Mouse (Mus musculus): ENCODE measurements around the gene Blcap. TPM values are rescaled to one million over a fixed set of nuclear protein-coding genes. Genes with fewer than 3 reads are reported as not detected.

Gene Blcap
- polyA plus RNA-seq, 1 experiment = 35.3 TPM

GRCm38 (mm10) chr2:157517526-157517925, 53.5 kb downstream of the Blcap start:
- Histone ChIP-seq H3K27ac (ENCODE audit: control insufficient read depth, insufficient read depth, low read length) (no peak overlapping the region), H3K4me3 (ENCODE audit: control insufficient read depth, insufficient read depth, low read length) (no peak overlapping the region), H3K4me1 (replicated peaks; ENCODE audit: control insufficient read depth, insufficient read depth, low read length) (no peaks in the 10 kb centered on the region), H3K36me3 (ENCODE audit: control insufficient read depth, insufficient read depth, low read length) (no peaks in the 10 kb centered on the region), H3K27me3 (ENCODE audit: control insufficient read depth, insufficient read depth, low read length) (no peaks in the 10 kb centered on the region)
- WGBS = 76% methylated on average over 6 of the region's 6 CpGs
- no peak for DNase-seq
- TF ChIP-seq CTCF (IDR thresholded peaks at IDR 0.05; ENCODE audit: borderline replicate concordance, control insufficient read depth, extremely low read depth, insufficient read depth, low read length, poor library complexity) = no peak
- TF ChIP-seq POLR2A (IDR thresholded peaks at IDR 0.05; ENCODE audit: control insufficient read depth, extremely low read depth, insufficient read depth, low read length, poor library complexity) = no peak

DNA sequence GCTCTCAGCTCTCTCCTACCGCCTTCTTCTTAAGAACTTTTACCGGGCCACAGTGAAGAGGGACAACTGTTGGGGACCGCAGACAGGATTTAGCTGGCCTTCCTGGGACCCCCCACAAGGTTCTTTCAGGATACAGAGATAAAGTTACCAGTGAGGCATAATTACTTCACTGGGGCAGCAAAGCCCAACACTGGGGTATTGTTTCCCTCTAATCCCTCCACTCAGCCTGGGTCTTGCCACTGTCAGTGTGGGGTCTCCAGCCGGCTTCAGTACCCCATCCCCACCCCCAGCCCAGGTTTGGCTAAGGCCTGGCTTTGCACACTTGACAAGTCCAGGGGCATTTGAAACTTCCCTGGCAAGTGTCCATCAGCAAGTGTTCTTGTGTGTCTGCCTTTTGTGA, 56.7 kb downstream of the Blcap start:
- no peak overlapping the region for H3K4me3 ChIP-seq (ENCODE audit: control insufficient read depth, insufficient read depth, low read length)
- H3K27ac ChIP-seq (ENCODE audit: control insufficient read depth, insufficient read depth, low read length) = no peak overlapping the region
- 72% methylated on average over 4 of the region's 4 CpGs for WGBS
- H3K27me3 ChIP-seq (ENCODE audit: control insufficient read depth, insufficient read depth, low read length) = no peaks in the 10 kb centered on the region
- H3K36me3 ChIP-seq (ENCODE audit: control insufficient read depth, insufficient read depth, low read length) = no peaks in the 10 kb centered on the region
- DNase-seq = no peak
- no peaks in the 10 kb centered on the region for H3K4me1 ChIP-seq (replicated peaks; ENCODE audit: control insufficient read depth, insufficient read depth, low read length)
- no peak for TF ChIP-seq POLR2A (IDR thresholded peaks at IDR 0.05; ENCODE audit: control insufficient read depth, extremely low read depth, insufficient read depth, low read length, poor library complexity)
- TF ChIP-seq CTCF (IDR thresholded peaks at IDR 0.05; ENCODE audit: borderline replicate concordance, control insufficient read depth, extremely low read depth, insufficient read depth, low read length, poor library complexity) = no peak

GRCm38 (mm10) chr2:157513737-157514208, 57.3 kb downstream of the Blcap start:
- Histone ChIP-seq H3K27ac (ENCODE audit: control insufficient read depth, insufficient read depth, low read length) (no peak overlapping the region), H3K4me3 (ENCODE audit: control insufficient read depth, insufficient read depth, low read length) (no peak overlapping the region), H3K4me1 (replicated peaks; ENCODE audit: control insufficient read depth, insufficient read depth, low read length) (no peaks in the 10 kb centered on the region), H3K27me3 (ENCODE audit: control insufficient read depth, insufficient read depth, low read length) (no peaks in the 10 kb centered on the region), H3K36me3 (ENCODE audit: control insufficient read depth, insufficient read depth, low read length) (no peaks in the 10 kb centered on the region)
- WGBS = 49% methylated on average over 9 of the region's 9 CpGs
- DNase-seq = no peak
- TF ChIP-seq POLR2A (IDR thresholded peaks at IDR 0.05; ENCODE audit: control insufficient read depth, extremely low read depth, insufficient read depth, low read length, poor library complexity) (no peak), CTCF (IDR thresholded peaks at IDR 0.05; ENCODE audit: borderline replicate concordance, control insufficient read depth, extremely low read depth, insufficient read depth, low read length, poor library complexity) (no peak)

DNA sequence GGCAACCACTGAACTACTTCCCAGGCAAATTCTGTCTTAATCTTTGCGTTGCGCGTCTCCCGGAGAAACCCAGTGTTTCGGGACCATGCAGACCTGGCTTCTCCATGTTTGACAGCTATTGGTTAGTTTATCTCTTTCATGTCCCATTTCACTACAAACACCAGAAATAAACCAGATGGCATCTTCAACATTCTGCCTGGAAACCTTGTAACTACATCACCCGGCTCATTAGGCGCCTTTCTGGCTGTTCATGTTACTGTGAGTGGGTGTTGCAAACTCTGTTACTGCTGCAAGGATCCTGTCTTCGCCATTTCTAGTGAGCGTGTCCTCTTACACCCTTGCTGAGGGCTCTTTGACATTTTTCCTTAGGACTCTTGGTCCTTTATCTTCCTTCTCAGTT, 58.2 kb downstream of the Blcap start:
- DNase-seq = no peak
- WGBS = 94% methylated on average over 9 of the region's 9 CpGs
- no peaks in the 10 kb centered on the region for H3K36me3 ChIP-seq (ENCODE audit: control insufficient read depth, insufficient read depth, low read length)
- H3K4me3 ChIP-seq (ENCODE audit: control insufficient read depth, insufficient read depth, low read length) = no peak overlapping the region
- H3K27ac ChIP-seq (ENCODE audit: control insufficient read depth, insufficient read depth, low read length) = no peak overlapping the region
- TF ChIP-seq POLR2A (IDR thresholded peaks at IDR 0.05; ENCODE audit: control insufficient read depth, extremely low read depth, insufficient read depth, low read length, poor library complexity) (no peak), CTCF (IDR thresholded peaks at IDR 0.05; ENCODE audit: borderline replicate concordance, control insufficient read depth, extremely low read depth, insufficient read depth, low read length, poor library complexity) (no peak)
- no peaks in the 10 kb centered on the region for H3K4me1 ChIP-seq (replicated peaks; ENCODE audit: control insufficient read depth, insufficient read depth, low read length)
- no peaks in the 10 kb centered on the region for H3K27me3 ChIP-seq (ENCODE audit: control insufficient read depth, insufficient read depth, low read length)

DNA sequence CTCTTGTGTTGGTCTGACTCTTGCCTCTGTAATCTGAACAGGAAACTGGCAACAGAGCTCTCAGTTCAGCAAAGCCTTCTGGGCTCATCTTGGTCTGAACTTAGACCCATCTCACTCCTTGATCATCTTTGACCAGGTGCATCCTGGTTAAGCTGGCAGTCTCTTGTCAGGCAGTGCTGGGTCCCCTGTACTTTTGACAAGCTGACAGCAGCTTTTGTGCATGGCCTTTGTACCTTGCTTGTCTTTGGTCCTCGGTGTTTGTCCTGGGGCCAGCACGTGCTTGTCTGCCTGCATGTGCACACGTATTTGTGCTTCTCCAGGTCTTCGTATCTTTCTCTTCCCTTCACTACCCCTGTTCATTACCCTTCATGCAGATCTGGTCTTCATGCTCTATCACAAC, 61.0 kb downstream of the Blcap start:
- 90% methylated on average over 4 of the region's 4 CpGs for WGBS
- H3K27me3 ChIP-seq (ENCODE audit: control insufficient read depth, insufficient read depth, low read length) = no peaks in the 10 kb centered on the region
- DNase-seq = no peak

DNA sequence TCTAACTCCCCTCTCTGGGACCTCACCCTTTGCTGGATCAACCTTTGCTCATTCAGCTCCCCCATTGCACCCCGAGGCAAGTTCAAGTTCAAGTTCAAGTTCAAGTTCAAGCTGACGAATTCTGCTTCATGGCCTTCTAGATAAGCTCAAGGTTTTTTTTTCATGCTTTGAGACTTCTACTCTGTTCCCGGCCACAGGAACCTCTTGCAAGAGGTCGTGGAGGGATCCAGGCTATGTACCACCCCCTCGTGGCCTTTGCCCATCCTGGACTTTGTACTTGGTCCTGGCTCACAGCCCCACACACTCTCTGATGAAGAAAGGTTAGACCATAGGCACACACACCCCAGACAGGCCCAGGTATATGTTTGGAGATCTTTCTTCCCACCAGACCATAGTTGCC, 61.9 kb downstream of the Blcap start:
- DNase-seq = no peak
- Histone ChIP-seq H3K4me1 (replicated peaks; ENCODE audit: control insufficient read depth, insufficient read depth, low read length) (no peaks in the 10 kb centered on the region), H3K36me3 (ENCODE audit: control insufficient read depth, insufficient read depth, low read length) (no peaks in the 10 kb centered on the region), H3K27ac (ENCODE audit: control insufficient read depth, insufficient read depth, low read length) (no peak overlapping the region), H3K27me3 (ENCODE audit: control insufficient read depth, insufficient read depth, low read length) (no peaks in the 10 kb centered on the region), H3K4me3 (ENCODE audit: control insufficient read depth, insufficient read depth, low read length) (no peak overlapping the region)
- WGBS = 76% methylated on average over 5 of the region's 5 CpGs
- no peak for TF ChIP-seq CTCF (IDR thresholded peaks at IDR 0.05; ENCODE audit: borderline replicate concordance, control insufficient read depth, extremely low read depth, insufficient read depth, low read length, poor library complexity)
- no peak for TF ChIP-seq POLR2A (IDR thresholded peaks at IDR 0.05; ENCODE audit: control insufficient read depth, extremely low read depth, insufficient read depth, low read length, poor library complexity)

More for the DNA sequence above, 61.0 kb downstream of the Blcap start:
- Histone ChIP-seq H3K4me1 (replicated peaks; ENCODE audit: control insufficient read depth, insufficient read depth, low read length) (no peaks in the 10 kb centered on the region), H3K27ac (ENCODE audit: control insufficient read depth, insufficient read depth, low read length) (no peak overlapping the region), H3K4me3 (ENCODE audit: control insufficient read depth, insufficient read depth, low read length) (no peak overlapping the region), H3K36me3 (ENCODE audit: control insufficient read depth, insufficient read depth, low read length) (no peaks in the 10 kb centered on the region)
- no peak for TF ChIP-seq POLR2A (IDR thresholded peaks at IDR 0.05; ENCODE audit: control insufficient read depth, extremely low read depth, insufficient read depth, low read length, poor library complexity)
- no peak for TF ChIP-seq CTCF (IDR thresholded peaks at IDR 0.05; ENCODE audit: borderline replicate concordance, control insufficient read depth, extremely low read depth, insufficient read depth, low read length, poor library complexity)

DNA sequence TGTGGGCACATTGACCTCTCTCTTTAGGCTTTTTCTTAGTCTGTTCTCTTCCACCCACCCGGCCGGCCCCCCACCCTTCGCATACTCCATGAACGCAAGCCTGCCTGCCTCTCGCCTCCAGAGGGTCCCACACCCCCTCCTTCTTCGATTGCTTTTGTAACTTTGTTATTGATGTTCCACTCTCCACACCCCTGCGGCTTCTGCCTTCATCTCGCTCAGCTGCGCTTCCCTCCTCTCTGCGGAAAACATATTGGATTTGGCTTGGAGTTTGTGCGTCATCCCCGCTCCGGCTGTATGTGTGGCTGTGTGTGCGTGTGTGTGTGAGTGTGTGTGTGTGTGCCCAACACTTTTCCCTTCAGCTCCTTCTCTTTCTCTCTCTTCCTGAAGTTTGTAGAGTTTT, 64.3 kb downstream of the Blcap start:
- 79% methylated on average over 14 of the region's 14 CpGs for whole genome bisulfite sequencing
- DNase-seq = no peak
- H3K4me1 ChIP-seq (replicated peaks; ENCODE audit: control insufficient read depth, insufficient read depth, low read length) = no peaks in the 10 kb centered on the region
- H3K27ac ChIP-seq (ENCODE audit: control insufficient read depth, insufficient read depth, low read length) = no peak overlapping the region
- TF ChIP-seq CTCF (IDR thresholded peaks at IDR 0.05; ENCODE audit: borderline replicate concordance, control insufficient read depth, extremely low read depth, insufficient read depth, low read length, poor library complexity) (no peak), POLR2A (IDR thresholded peaks at IDR 0.05; ENCODE audit: control insufficient read depth, extremely low read depth, insufficient read depth, low read length, poor library complexity) (no peak)
- no peak overlapping the region for H3K4me3 ChIP-seq (ENCODE audit: control insufficient read depth, insufficient read depth, low read length)
- H3K36me3 ChIP-seq (ENCODE audit: control insufficient read depth, insufficient read depth, low read length) = no peaks in the 10 kb centered on the region
- H3K27me3 ChIP-seq (ENCODE audit: control insufficient read depth, insufficient read depth, low read length) = no peaks in the 10 kb centered on the region

Other genes with a start within 250 kb of the Blcap start
- gene Ghrh, start 223.8 kb downstream of the Blcap start, polyA plus RNA-seq (2012; rRNA removed) = 0.34 and 1.4 TPM in 2 replicates
- 68.0 and 72.5 TPM in 2 replicates for gene Manbal, start 203.7 kb downstream of the Blcap start, polyA plus RNA-seq (2012; rRNA removed)
- 24.6 and 25.1 TPM in 2 replicates for gene Src, start 152.8 kb downstream of the Blcap start, polyA plus RNA-seq (2012; rRNA removed)
- 2.5 and 17.0 TPM in 2 replicates for gene Nnat, start 11.2 kb downstream of the Blcap start, polyA plus RNA-seq (2012; rRNA removed)
- 65.5 and 68.5 TPM in 2 replicates for gene Ctnnbl1, start 166.1 kb upstream of the Blcap start, polyA plus RNA-seq (2012; rRNA removed)

All from thymus, adult 2 months (tissue).